Mouse (Mus musculus) erythroblast, embryonic 14.5 days (primary cell): ENCODE data around the gene Slc35a3.

ENCODE experiments used
- GATA1 ChIP-seq: IDR thresholded peaks from 2 replicates; pipeline ENCODE4 v1.6.1; 2012; ENCODE audit warnings: low read length, inconsistent platforms, mixed read lengths
- TAL1 ChIP-seq: IDR thresholded peaks from 3 replicates; pipeline ENCODE4 v1.6.1; 2012; ENCODE audit warnings: low read length, inconsistent platforms, mixed read lengths

- no peak for TF ChIP-seq GATA1
- TF ChIP-seq TAL1, result no peak
These were observed 10.3 kb upstream of the Slc35a3 start for GRCm38 (mm10) chr3:116722980-116723379.
